Mouse (Mus musculus): ENCODE measurements around the gene Olfml1. TPM values are rescaled to one million over a fixed set of nuclear protein-coding genes. Genes with fewer than 3 reads are reported as not detected.

The Olfml1 gene
- polyA plus RNA-seq, 1 experiment from 2014 or later: 32.1 TPM

DNA sequence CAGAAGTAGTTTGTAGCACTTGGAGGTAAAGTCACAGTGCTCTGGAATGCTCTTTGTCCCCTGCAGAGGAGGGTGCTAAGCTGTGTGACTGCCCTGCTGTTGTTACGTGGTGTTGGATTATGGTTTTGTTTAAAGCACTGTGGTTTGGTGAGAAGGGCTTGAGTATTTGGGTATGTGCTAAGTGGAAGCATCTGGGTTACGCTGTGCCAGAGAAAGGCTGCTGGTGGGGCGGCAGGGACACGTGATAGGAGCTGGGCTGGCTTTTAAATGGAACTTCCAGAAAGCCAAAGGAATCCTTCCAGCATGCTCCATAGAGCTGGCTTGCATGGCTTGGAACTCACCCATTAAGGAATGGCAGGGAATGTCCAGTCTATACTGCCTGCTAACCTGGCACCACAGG, 52.0 kb downstream of the Olfml1 start:
- H3K4me2 ChIP-seq: no peak overlapping the region
- no peak overlapping the region for H3K9ac ChIP-seq (replicated peaks)
- H3K4me3 ChIP-seq (replicated peaks): no peak overlapping the region
- no peaks in the 10 kb centered on the region for H3K27me3 ChIP-seq
- no peaks in the 10 kb centered on the region for H3K9me3 ChIP-seq
- 21% methylated on average over 4 of the region's 4 CpGs for WGBS
- 0 out of 2 replicates have a peak overlapping the region, but pooled peaks have one; percentile 17 for H3K27ac ChIP-seq
- H3K4me1 ChIP-seq (replicated peaks): peaks cover 21% of the 10 kb centered on the region
- ATAC-seq (ENCODE audit: insufficient number of reproducible peaks, insufficient read depth, low FRiP score, low TSS enrichment, low read depth): peak; percentile 73
- H3K36me3 ChIP-seq: no peaks in the 10 kb centered on the region

DNA sequence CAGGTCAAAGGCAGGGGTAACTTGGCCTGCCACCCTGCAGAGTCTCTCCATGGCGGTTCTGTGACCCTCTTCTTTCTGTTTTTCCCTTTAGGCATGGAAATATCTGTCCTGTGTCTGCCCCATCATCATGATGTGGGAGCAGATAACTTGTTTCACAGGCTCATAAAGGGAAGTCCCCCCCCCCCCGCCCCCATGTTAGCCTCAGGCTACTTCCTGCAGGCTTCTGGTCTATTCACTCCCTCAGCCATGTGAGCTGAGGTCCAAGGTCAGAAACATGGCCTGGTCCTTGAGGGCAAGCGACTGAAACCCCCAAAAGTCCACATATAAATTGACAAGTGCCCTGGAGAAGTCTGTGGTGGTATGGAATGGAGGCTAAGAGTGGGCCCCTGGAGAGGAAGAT, 52.9 kb downstream of the Olfml1 start:
- ATAC-seq (ENCODE audit: insufficient number of reproducible peaks, insufficient read depth, low FRiP score, low TSS enrichment, low read depth): no peak
- Histone ChIP-seq H3K9ac (replicated peaks) (no peak overlapping the region), H3K36me3 (no peaks in the 10 kb centered on the region), H3K4me3 (replicated peaks) (no peak overlapping the region), H3K4me1 (replicated peaks) (peaks cover 21% of the 10 kb centered on the region), H3K4me2 (no peak overlapping the region), H3K27me3 (no peaks in the 10 kb centered on the region), H3K9me3 (no peaks in the 10 kb centered on the region), H3K27ac (no peak overlapping the region)
- WGBS: 67% methylated on average over 3 of the region's 3 CpGs

DNA sequence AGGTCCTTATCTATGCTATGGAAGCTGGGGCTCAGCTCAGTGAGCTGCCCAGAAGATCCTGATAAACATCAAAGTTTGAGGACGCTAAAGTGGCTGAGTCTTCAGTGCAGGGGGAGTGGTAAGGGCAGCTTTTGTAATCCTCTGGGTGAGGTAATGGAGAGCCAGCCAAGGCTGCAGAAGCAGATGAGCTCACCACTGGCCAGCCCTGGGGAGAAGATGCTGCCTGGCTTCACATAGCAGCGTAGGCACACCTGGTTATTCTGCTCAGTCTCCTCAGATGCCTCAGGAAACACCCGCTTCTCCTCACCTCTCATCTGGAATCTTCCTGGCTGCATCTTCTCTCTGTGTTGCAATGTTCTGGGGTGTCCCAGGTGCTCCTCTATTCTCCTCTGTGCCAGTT, 57.2 kb downstream of the Olfml1 start:
- Histone ChIP-seq H3K36me3 (no peaks in the 10 kb centered on the region), H3K9me3 (no peaks in the 10 kb centered on the region), H3K9ac (replicated peaks) (no peak overlapping the region), H3K4me2 (no peak overlapping the region), H3K27me3 (no peaks in the 10 kb centered on the region), H3K27ac (no peak overlapping the region), H3K4me3 (replicated peaks) (no peak overlapping the region), H3K4me1 (replicated peaks) (peaks cover 4% of the 10 kb centered on the region)
- no peak for ATAC-seq (ENCODE audit: insufficient number of reproducible peaks, insufficient read depth, low FRiP score, low TSS enrichment, low read depth)
- 56% methylated on average over 3 of the region's 3 CpGs for WGBS

DNA sequence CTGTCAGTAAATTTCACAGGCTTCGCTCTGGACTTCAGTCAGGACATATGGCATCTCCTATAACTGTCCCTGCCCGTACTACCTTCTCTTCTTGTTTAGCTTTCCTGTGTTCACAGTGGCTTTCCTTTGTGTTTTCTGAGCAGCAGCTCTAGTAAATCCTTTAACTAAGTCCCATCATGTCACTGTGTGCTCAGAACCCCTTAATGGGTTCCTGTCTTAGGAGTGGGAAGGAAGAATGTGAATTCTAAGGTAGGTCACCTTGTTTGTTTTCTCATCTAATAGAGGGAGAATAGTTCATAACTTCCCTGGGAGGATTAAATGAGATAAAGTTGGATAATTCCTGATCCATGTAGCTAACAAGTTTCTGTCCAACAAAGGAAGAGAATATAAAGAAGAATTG, 57.8 kb downstream of the Olfml1 start, which contains the start of gene 5330417H12Rik:
TSS of gene 5330417H12Rik (minus strand) at position 101 of the 400 bp plus-strand sequence.
- H3K27me3 ChIP-seq: no peaks in the 10 kb centered on the region
- H3K4me3 ChIP-seq (replicated peaks): no peak within 1 kb of the TSS
- H3K9me3 ChIP-seq: no peaks in the 10 kb centered on the region
- H3K4me1 ChIP-seq (replicated peaks): no peaks in the 10 kb centered on the region
- no peak for ATAC-seq (ENCODE audit: insufficient number of reproducible peaks, insufficient read depth, low FRiP score, low TSS enrichment, low read depth)
- no peaks in the 10 kb centered on the region for H3K36me3 ChIP-seq
- no peak within 1 kb of the TSS for H3K4me2 ChIP-seq
- 79% methylated on average over 2 of the region's 2 CpGs for WGBS
- no peak within 1 kb of the TSS for H3K27ac ChIP-seq
- no peak within 1 kb of the TSS for H3K9ac ChIP-seq (replicated peaks)

DNA sequence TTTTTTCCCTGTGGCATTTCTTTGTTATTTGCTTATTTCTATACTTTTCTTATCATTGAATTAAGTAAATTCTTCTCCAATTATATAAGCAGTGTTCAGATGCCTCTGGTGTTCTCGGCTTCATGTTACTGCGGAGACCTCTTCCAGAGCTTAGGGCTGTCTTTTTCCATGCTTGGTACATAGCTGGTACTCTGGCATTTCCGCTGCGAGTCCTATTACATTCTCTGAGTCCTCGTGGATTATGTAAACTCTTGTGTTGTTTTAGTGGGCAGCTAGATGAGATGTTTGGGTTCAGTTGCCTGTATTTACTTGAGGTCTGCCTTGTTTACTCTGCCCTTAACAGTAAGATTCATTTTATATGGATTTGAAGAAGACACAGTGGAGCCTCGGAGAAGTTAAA, 58.5 kb downstream of the Olfml1 start:
- no peaks in the 10 kb centered on the region for H3K9me3 ChIP-seq
- no peaks in the 10 kb centered on the region for H3K27me3 ChIP-seq
- no peak for ATAC-seq (ENCODE audit: insufficient number of reproducible peaks, insufficient read depth, low FRiP score, low TSS enrichment, low read depth)
- H3K36me3 ChIP-seq: no peaks in the 10 kb centered on the region
- no peak overlapping the region for H3K4me2 ChIP-seq
- no peak overlapping the region for H3K27ac ChIP-seq
- no peaks in the 10 kb centered on the region for H3K4me1 ChIP-seq (replicated peaks)
- WGBS: 84% methylated on average over 6 of the region's 6 CpGs
- H3K4me3 ChIP-seq (replicated peaks): no peak overlapping the region
- no peak overlapping the region for H3K9ac ChIP-seq (replicated peaks)

DNA sequence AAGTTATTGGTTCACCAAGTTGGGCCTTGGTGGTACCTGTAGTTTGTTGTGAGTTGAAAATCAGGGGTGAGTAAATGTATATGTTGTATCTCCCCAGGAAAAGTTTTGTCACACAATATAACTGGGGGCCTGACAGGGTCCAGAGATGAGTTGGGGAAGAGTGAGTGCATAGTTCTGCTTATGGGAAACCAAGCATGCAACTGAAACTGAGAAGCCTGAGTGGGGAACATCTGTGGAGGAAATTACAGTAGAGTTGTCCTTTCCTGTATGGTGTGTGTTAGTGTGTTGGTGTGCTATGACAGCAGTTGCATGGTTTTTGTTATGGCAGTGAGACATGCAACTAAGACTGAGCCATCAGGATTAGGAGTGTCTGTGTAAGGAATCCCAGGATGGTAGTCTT, 61.1 kb downstream of the Olfml1 start:
- Histone ChIP-seq H3K4me1 (replicated peaks) (no peaks in the 10 kb centered on the region), H3K9me3 (no peaks in the 10 kb centered on the region), H3K27ac (no peak overlapping the region), H3K9ac (replicated peaks) (no peak overlapping the region), H3K4me3 (replicated peaks) (no peak overlapping the region), H3K36me3 (no peaks in the 10 kb centered on the region), H3K4me2 (no peak overlapping the region), H3K27me3 (no peaks in the 10 kb centered on the region)
- ATAC-seq (ENCODE audit: insufficient number of reproducible peaks, insufficient read depth, low FRiP score, low TSS enrichment, low read depth): no peak

DNA sequence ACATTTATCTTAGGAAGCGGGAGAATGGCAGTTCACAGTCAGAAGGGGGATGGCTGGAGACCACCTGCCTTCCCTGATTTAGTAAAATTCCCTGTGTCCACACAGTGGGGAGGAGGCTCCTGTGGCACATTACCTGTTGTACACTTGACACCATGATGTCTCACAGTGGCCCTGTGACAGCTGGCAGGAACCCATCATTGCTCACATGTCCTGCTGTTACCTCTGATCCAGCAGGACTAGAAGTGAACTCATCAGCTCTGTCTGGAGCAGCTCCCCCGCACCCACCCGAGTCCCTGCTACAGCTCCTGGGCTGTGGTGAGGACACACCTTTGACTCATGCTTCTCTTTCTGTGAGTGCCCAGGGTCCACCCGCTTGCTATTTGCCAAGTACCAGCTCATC, 66.0 kb downstream of the Olfml1 start:
- no peak overlapping the region for H3K4me3 ChIP-seq (replicated peaks)
- H3K4me2 ChIP-seq: no peak overlapping the region
- H3K27ac ChIP-seq: no peak overlapping the region
- no peaks in the 10 kb centered on the region for H3K27me3 ChIP-seq
- H3K4me1 ChIP-seq (replicated peaks): no peaks in the 10 kb centered on the region
- WGBS: 94% methylated on average over 4 of the region's 4 CpGs
- ATAC-seq (ENCODE audit: insufficient number of reproducible peaks, insufficient read depth, low FRiP score, low TSS enrichment, low read depth): no peak
- H3K9me3 ChIP-seq: peaks cover 3% of the 10 kb centered on the region; the same call in 1 of the 2 replicates
- H3K9ac ChIP-seq (replicated peaks): no peak overlapping the region
- no peaks in the 10 kb centered on the region for H3K36me3 ChIP-seq

DNA sequence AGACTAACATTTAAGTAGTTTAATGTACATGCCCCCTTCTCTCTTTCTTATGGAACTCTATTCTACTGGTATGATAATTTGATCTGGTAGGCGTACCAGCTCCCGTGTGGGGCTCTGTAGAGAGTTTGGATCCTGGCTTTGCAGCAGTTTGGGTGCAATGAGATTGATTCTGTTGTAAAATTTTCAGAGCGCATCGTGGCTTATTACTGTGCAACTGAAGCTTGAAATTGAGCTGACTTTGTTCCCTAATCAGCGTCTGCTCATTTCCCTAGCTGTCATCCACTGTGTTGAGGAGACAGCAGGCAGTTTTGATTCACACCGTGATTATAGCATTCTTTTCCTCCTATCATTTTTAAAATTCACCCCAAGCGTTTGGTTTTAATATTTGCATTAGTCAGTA, 70.2 kb downstream of the Olfml1 start:
- H3K27me3 ChIP-seq: no peaks in the 10 kb centered on the region
- H3K4me1 ChIP-seq (replicated peaks): no peaks in the 10 kb centered on the region
- no peak for ATAC-seq (ENCODE audit: insufficient number of reproducible peaks, insufficient read depth, low FRiP score, low TSS enrichment, low read depth)
- H3K9ac ChIP-seq (replicated peaks): no peak overlapping the region
- H3K9me3 ChIP-seq: peaks cover 3% of the 10 kb centered on the region; the same call in 1 of the 2 replicates
- no peak overlapping the region for H3K4me2 ChIP-seq
- H3K4me3 ChIP-seq (replicated peaks): no peak overlapping the region
- no peak overlapping the region for H3K27ac ChIP-seq
- H3K36me3 ChIP-seq: no peaks in the 10 kb centered on the region
- WGBS: 88% methylated on average over 7 of the region's 7 CpGs

DNA sequence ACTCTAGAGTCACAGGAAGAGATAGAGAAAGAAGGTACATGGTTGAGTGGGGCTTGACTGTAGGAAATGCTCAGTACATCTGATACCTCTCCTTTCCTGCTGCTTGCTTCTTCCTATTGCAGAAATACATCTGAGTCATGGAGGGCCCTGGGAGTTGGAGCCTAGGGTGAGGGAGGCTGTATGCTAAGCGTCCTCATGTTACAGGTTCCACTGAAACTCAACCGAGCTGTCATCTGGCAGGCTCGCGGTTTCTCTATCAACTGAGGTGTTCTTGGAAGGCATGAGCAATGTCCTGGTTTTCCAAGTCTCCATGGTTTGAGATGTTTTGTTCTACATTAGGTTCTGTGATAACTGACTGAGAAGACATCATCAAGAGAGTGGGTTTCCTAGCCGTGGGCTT, 70.8 kb downstream of the Olfml1 start:
- Histone ChIP-seq H3K27me3 (no peaks in the 10 kb centered on the region), H3K9me3 (peaks cover 3% of the 10 kb centered on the region; the same call in 1 of the 2 replicates), H3K9ac (replicated peaks) (no peak overlapping the region), H3K4me2 (no peak overlapping the region), H3K4me3 (replicated peaks) (no peak overlapping the region), H3K36me3 (no peaks in the 10 kb centered on the region), H3K4me1 (replicated peaks) (no peaks in the 10 kb centered on the region), H3K27ac (no peak overlapping the region)
- WGBS: 87% methylated on average over 5 of the region's 5 CpGs
- ATAC-seq (ENCODE audit: insufficient number of reproducible peaks, insufficient read depth, low FRiP score, low TSS enrichment, low read depth): no peak

Other genes with a start within 250 kb of the Olfml1 start
- 3.1 and 3.2 TPM in 2 replicates for gene Syt9, start 196.7 kb upstream of the Olfml1 start, polyA plus RNA-seq (2016; fragmentation: Nextera tagmentation; extraction: Ambion mirVana)
- 14.1 and 15.1 TPM in 2 replicates for gene Ppfibp2, start 27.8 kb downstream of the Olfml1 start, polyA plus RNA-seq (2016; fragmentation: Nextera tagmentation; extraction: Ambion mirVana)
- not detected in 2 replicates for gene 5330417H12Rik, start 57.7 kb downstream of the Olfml1 start, polyA plus RNA-seq (2016; fragmentation: Nextera tagmentation; extraction: Ambion mirVana)
- gene Cyb5r2, start 190.6 kb downstream of the Olfml1 start, polyA plus RNA-seq (2016; fragmentation: Nextera tagmentation; extraction: Ambion mirVana): 0.16 and 0.37 TPM in 2 replicates
- gene Ovch2, start 233.8 kb downstream of the Olfml1 start, polyA plus RNA-seq (2016; fragmentation: Nextera tagmentation; extraction: Ambion mirVana): not detected in 2 replicates
- not detected in 2 replicates for gene Olfr467, start 244.8 kb downstream of the Olfml1 start, polyA plus RNA-seq (2016; fragmentation: Nextera tagmentation; extraction: Ambion mirVana)

Data from limb, embryonic 12.5 days (tissue).